Mouse (Mus musculus) large intestine, adult 2 months (tissue): ENCODE results near the gene Jtb. TPM values are rescaled to one million over a fixed set of nuclear protein-coding genes. Genes with fewer than 3 reads are reported as not detected.

Source experiments
- DNase-seq: peaks from one replicate; pipeline ENCODE4 v3.0.0-alpha.2; 2012; ENCODE audit warnings: low read depth, low spot score
- WGBS: fragments of 180-500 bp; shearing (Covaris S2); methylation state at CpG from one replicate; pipeline ENCODE4 v1.1.7; 2018; 5-methylcytosine and 5-hydroxymethylcytosine counted together
- polyA plus RNA-seq: library from polyadenylated mRNA; depleted of rRNA; stranded (reverse); fragments of >200 nt; gene quantifications from 2 replicates; pipeline ENCODE4 v1.2.3, GENCODE M21; 2012; rRNA removed

Gene Jtb
- polyA plus RNA-seq, 1 experiment, result 53.6 TPM

- 95% methylated on average over 7 of the region's 7 CpGs for WGBS
- no peak for DNase-seq
These were observed 48.3 kb downstream of the Jtb start for GRCm38 (mm10) chr3:90279743-90280142.

- no peak for DNase-seq
- 93% methylated on average over 9 of the region's 9 CpGs for WGBS
These were observed 49.3 kb downstream of the Jtb start for GRCm38 (mm10) chr3:90280708-90281107.

- 96% methylated on average over 2 of the region's 2 CpGs for WGBS
- no peak for DNase-seq
These were observed 52.8 kb downstream of the Jtb start for GRCm38 (mm10) chr3:90284150-90284549.

Other genes starting within 250 kb of the Jtb start
- gene Hax1, start 232.8 kb upstream of the Jtb start, polyA plus RNA-seq, result 60.1 and 80.7 TPM in 2 replicates
- 41.1 and 46.7 TPM in 2 replicates for gene 4933434E20Rik, start 180.0 kb upstream of the Jtb start, polyA plus RNA-seq
- gene Ubap2l, start 179.0 kb upstream of the Jtb start, polyA plus RNA-seq, result 51.4 and 75.2 TPM in 2 replicates
- 161 and 190 TPM in 2 replicates for gene Tpm3, start 158.9 kb upstream of the Jtb start, polyA plus RNA-seq
- gene Nup210l, start 127.5 kb upstream of the Jtb start, polyA plus RNA-seq, result 0.24 and 0.34 TPM in 2 replicates
- 2,294 and 2,765 TPM in 2 replicates for gene Rps27, start 17.9 kb upstream of the Jtb start, polyA plus RNA-seq
- 2.9 and 3.6 TPM in 2 replicates for gene Rab13, start 17.9 kb upstream of the Jtb start, polyA plus RNA-seq
- gene Creb3l4, start 11.9 kb downstream of the Jtb start, polyA plus RNA-seq, result 13.6 and 18.6 TPM in 2 replicates
- 76.1 and 83.3 TPM in 2 replicates for gene Slc39a1, start 16.6 kb downstream of the Jtb start, polyA plus RNA-seq
- 25.7 and 33.4 TPM in 2 replicates for gene Crtc2, start 22.6 kb downstream of the Jtb start, polyA plus RNA-seq
- 7.6 and 12.7 TPM in 2 replicates for gene Dennd4b, start 33.6 kb downstream of the Jtb start, polyA plus RNA-seq
- gene Gatad2b, start 61.6 kb downstream of the Jtb start, polyA plus RNA-seq, result 7.7 and 13.4 TPM in 2 replicates
- gene Slc27a3, start 158.3 kb downstream of the Jtb start, polyA plus RNA-seq, result 4.6 and 5.9 TPM in 2 replicates
- gene Ints3, start 202.0 kb downstream of the Jtb start, polyA plus RNA-seq, result 28.7 and 32.2 TPM in 2 replicates
- gene Npr1, start 234.3 kb downstream of the Jtb start, polyA plus RNA-seq, result 6.1 and 10.1 TPM in 2 replicates
- 21.4 and 23.6 TPM in 2 replicates for gene Ilf2, start 244.5 kb downstream of the Jtb start, polyA plus RNA-seq